Mouse (Mus musculus) 416B (cell line): ENCODE measurements around the gene Tac4.

Experiments
- DNase-seq: peaks from one replicate; pipeline ENCODE4 v3.0.0; 2011; ENCODE audit warnings: low read depth

The Tac4 gene

DNA sequence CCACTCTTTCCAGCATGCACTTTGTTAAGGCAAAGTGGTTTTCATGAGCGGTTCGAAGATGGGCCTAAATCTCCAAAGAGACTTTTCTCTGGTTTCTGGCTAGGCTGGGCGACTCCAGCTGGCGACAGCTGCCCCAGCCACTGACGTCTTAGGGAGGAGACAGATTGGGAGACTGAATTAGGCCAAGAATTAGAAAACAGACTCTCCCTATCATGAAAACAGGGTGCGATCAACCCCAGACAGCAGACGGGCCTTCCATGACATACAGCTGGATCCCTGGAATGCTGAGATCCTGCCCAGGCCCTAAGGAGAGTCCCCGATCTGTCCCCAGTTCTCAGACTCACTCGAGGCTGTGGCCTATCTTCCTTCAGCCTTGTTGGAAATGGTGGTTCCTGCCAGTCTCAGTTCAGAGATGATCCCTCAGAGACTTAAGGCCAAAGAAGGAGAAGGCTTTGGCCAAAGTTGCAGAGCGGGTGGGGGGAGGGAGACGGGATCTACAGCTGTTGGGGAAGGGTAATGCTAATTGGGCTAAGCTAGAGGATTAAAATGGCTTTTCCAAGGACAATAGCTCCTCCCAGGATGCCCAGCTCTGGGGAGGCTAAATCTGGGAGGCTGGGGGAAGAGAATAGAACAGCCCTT, 2.6 kb downstream of the Tac4 start:
- DNase-seq = no peak

- peak; percentile 16 for DNase-seq
Observed at GRCm38 (mm10) chr11:95264455-95265013, 3.2 kb downstream of the Tac4 start.

DNA sequence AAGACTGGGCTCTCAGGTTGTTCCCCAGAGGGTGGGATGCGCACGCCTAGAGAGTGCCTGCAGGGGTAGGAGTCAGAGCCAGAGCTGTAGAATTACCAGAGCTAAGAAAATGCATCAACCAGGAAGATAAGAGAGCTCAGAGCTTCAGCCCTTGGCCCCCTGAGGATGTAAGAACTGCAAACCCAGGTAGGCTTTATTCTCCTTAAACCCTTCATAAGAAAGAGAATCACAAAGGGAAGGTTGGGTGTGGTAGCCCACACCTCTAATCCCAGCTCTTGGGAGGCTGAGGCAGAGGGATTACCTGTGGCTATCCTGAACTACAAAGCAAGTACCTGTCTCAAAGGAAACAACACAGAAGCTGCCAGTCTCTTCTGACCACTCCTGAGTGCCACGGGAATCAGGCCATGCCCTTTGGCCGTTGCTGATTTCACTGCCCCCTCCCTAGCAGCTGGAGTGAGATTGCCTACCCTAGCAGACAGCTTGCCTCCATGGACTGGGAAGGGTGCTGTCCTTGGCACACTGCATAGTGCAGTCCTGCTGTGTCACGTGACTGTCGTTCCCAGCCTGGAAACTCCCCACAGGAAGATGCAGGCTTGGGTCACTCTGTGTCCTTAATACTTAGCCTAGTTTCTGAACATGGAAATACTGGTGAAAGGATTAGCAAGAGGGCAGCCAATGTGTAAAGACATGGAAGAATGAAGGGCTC, 5.4 kb downstream of the Tac4 start:
- no peak for DNase-seq

DNA sequence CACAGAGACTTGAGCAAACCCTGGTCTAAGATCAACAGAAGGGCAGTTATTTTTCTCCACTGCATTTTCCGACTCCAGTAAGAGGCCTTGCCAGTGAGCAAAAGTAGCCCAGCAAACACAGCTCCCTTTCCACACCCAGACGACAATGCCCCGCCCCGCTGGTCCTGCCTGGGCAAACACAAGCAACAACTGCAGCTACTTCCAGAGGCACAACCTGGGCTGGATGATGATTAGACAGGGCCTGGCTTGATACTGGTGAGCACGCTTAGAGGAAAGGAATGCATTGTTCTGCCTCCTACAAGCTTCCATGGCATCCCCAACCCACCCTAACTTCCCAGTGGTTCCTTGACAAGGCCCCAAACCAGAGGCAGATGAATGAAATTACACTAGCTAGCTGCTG, 12.3 kb downstream of the Tac4 start:
- no peak for DNase-seq

DNA sequence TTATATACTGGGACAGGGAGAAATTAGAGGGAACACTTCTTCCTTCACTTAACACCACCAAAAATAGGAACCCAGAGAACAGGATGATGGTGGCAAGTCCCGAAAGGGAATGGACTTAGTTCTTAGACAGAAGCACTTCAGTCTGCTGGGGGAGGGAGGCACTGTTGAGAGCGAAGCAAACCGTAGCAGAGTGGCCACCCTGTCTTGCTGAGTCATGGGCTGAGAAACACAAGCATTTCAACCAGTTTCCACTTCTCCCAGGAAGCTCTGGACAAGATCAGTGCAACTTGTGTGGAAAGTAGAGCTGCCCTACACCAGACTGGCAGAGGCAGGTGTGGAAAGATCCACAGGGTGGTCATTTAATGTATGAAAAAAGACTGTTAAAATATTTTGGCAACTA, 13.3 kb downstream of the Tac4 start:
- DNase-seq = peak; percentile 44

DNA sequence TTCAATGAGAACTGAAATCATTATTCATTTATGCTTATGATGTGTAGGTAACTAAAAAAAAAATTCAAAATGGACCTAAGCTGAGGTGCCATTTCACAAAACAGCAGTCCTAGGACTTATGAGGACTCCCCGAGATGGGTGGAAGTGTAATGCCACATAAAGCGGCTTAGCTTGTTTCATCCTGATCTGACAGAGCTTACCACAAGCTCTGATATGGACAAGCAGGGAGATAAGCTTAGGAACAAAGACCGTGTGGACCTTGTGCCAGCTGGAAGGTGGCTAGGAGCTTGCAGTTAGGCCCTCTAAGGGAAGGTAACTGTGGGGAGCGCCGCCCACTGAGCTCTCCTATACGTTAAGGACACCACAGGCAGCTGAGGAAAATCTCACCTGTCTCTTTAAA, 14.7 kb downstream of the Tac4 start:
- no peak for DNase-seq

- peak; percentile 46 for DNase-seq
Observed at GRCm38 (mm10) chr11:95279061-95279659, 17.8 kb downstream of the Tac4 start.

GRCm38 (mm10) chr11:95282331-95282730, 21.0 kb downstream of the Tac4 start:
- no peak for DNase-seq

- DNase-seq = peak; percentile 75
Observed at GRCm38 (mm10) chr11:95291998-95292397, 30.7 kb downstream of the Tac4 start.

DNA sequence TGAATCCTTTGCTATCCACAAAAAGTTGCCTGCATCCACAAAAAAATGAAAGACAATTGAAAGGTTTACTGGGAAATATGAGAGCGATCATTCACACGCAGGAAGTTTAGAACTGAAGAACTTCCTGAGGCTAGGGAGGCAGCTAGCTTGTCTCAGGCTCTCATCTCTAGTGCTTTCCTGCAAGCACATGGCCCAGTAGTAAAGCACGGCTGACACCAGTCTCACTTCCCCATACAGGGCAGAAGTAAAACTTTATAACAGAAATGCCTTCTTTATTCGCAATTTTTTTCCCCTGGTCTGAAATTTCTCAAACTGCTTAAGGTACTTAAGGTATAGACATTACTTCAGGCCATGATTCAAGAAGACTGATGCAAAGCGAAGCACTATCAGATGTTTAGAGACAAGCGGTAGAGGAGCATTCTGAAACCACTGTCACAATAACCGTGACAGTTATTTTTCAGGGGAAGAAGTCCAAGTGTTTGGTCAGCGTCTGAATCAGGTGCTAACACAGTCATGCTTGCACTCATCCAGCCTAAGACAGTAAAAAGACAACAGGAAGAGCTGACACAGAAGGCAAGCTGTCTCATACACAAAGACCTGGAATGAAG, 31.8 kb downstream of the Tac4 start:
- peak; percentile 68 for DNase-seq

GRCm38 (mm10) chr11:95295736-95296135, 34.4 kb downstream of the Tac4 start:
- no peak for DNase-seq

DNA sequence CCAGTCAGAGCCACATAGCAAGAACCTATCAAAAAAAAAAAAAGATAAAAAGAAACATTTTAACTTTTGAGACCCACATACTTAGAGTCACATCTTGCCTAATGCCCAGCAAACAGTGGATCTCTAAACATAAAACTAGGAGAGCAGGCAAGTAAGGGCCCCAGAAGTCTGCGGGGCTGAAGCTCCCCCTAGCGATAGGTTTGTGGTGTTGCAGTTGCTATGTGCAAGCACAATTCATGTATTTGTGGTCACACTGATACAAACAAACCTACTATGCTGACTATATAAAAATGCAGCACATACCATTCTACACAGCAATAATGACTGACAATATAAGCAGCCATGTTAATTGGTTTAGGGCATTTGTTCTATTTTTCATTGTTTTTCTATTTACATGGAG, 36.8 kb downstream of the Tac4 start:
- peak; percentile 82 for DNase-seq

- DNase-seq = peak; percentile 71
Observed at GRCm38 (mm10) chr11:95299886-95300285, 38.6 kb downstream of the Tac4 start.

- no peak for DNase-seq
Observed at GRCm38 (mm10) chr11:95301772-95302171, 40.4 kb downstream of the Tac4 start.

- DNase-seq = peak; percentile 36
Observed at GRCm38 (mm10) chr11:95305600-95305999, 44.3 kb downstream of the Tac4 start.

DNA sequence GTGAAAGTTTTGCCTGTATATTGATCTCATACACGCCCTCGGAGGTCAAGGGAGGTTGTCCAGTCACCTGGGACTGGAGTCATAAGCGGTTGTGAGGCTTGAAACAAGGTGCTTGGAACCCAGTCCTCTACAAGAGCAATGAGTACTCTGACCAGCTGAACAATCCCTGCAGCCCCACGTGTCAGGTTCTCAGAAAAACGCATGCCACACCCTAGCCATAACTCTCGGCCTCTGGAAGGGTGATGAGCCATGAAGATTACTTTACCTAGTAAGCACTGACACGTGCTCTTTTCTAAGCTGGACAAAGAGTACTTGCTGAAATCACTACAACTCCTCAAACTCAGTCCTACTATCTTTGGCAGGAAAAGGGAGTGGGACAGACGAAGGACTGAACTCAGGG, 46.2 kb downstream of the Tac4 start:
- DNase-seq = no peak

GRCm38 (mm10) chr11:95309510-95310006, 48.2 kb downstream of the Tac4 start:
- peak; percentile 99 for DNase-seq

DNA sequence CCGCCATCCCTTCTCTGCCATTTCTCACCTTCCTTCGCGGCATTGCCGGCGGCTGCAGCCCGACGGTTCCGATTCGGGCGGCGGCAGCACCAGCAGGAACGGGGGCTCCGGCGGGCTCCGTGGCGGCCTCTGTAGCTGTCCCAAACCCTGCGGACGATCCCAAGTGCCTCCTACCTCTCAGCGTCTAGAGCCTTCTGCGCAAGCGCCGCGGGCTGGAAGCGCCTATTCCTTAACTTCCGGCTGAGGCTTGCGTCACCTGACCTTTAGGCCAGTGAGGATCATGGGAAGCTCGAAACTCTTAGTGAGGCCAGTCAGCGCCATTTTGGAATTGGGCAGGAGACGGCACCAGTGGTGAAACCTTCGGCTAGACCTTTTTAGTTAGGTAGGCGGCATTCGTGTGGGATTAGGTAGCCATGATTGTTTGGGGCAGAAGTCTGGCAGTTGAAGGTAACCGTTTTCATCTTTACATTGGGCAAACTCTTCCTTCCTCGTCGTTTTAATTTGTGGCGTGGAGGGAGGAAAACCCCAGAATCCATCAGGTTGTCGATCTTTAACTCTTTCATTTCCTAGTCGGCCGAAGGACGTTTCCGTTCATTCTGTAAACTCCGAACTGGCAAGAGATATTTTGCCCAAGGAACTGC, 48.8 kb downstream of the Tac4 start, which contains the start of gene Kat7:
Kat7 (minus strand) TSS at position 240 of the 641 bp plus-strand sequence.
- peak; percentile 100 for DNase-seq

DNA sequence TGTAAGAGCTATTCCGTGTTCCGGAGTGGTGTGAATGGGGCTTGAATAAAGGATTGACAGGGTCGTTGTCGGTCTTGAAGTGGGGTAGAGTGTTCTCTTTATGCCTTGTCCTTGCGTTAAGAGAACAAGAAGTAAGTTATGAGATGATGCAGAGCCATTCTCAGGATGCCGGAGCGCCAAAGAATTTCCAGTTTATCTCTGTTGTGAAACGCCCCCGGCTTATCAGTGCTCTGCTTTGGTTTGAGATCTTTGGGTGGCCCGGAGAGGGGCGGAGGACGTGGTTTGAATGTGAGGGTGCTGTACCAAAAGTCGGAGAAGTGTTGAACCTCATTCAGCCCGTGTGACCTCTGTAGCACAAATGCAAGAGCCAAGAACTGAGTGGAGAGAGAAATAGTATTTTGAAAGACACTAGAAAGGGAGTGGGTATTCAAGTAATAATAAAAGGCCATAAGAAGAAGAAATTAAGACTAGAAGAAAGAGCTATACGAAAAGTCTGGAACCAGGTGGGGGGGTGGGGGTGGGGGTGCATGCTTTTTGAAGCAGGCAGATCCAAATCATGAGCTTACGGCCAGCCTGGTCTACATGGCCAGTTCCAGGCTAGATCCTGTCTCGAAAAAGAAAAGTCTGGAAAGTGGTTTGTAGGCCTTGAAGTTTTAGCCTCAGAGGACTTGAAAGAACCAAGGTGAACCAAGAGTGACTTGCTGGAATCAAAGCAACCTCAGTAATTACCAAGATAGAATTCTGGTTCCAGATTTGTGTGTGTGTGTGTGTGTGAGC, 49.5 kb downstream of the Tac4 start:
- no peak for DNase-seq

GRCm38 (mm10) chr11:95311425-95311807, 50.1 kb downstream of the Tac4 start:
- no peak for DNase-seq
